23 mouse cellular contexts compared by ENCODE assay signal in genomic region chr2:118128313-118128712, GRCm38 (mm10).
"Had no signal": no experiment of that assay in that cellular context is flagged by ENCODE, and none has a peak within 500 bp of the region (broad histone marks: within the 10 kb centered on the region; RNA-seq: fewer than 3 reads in every experiment).

No protein-coding gene starts in this region.

- ATAC-seq: hindbrain, postnatal 0 days had no signal

- H3K9ac ChIP-seq: heart, embryonic 13.5 days; heart, embryonic 15.5 days; hindbrain, embryonic 13.5 days; hindbrain, embryonic 15.5 days; limb, embryonic 12.5 days; liver, embryonic 13.5 days had no signal

- H3K4me3 ChIP-seq: gastrocnemius, adult 2 months; heart, adult 2 months; heart, embryonic 13.5 days; heart, embryonic 15.5 days; hindbrain, embryonic 13.5 days; hindbrain, embryonic 15.5 days; layer of hippocampus, adult 2 months; left cerebral cortex, adult 2 months; limb, embryonic 10.5 days; limb, embryonic 12.5 days; liver, embryonic 13.5 days had no signal

- DNase-seq: gastrocnemius, adult 2 months; gastrocnemius, postnatal 10 days; gastrocnemius, postnatal 25 days; heart, adult 2 months; heart, postnatal 14 days; heart, postnatal 36 days; kidney, adult 18-20 months; kidney, adult 8-10 months; kidney, postnatal 14 days; kidney, postnatal 4 days; liver; liver, embryonic 13.5 days had no signal

- H3K27me3 ChIP-seq: heart, embryonic 13.5 days; heart, embryonic 15.5 days; hindbrain, embryonic 13.5 days; hindbrain, embryonic 15.5 days; limb, embryonic 12.5 days; liver, embryonic 13.5 days had no signal

- H3K9me3 ChIP-seq: heart, embryonic 13.5 days; heart, embryonic 15.5 days; hindbrain, embryonic 13.5 days; hindbrain, embryonic 15.5 days; limb, embryonic 10.5 days; limb, embryonic 12.5 days; liver, embryonic 13.5 days had no signal

- H3K4me1 ChIP-seq: heart, embryonic 13.5 days; heart, embryonic 15.5 days; hindbrain, embryonic 15.5 days; liver, embryonic 13.5 days had no signal

- H3K27ac ChIP-seq: gastrocnemius, adult 2 months; heart, adult 2 months; heart, embryonic 13.5 days; heart, embryonic 15.5 days; hindbrain, embryonic 13.5 days; hindbrain, embryonic 15.5 days; hindbrain, postnatal 0 days; layer of hippocampus, adult 2 months; left cerebral cortex, adult 2 months; limb, embryonic 10.5 days; limb, embryonic 12.5 days; liver, embryonic 13.5 days had no signal

- H3K36me3 ChIP-seq: hindbrain, embryonic 13.5 days; hindbrain, embryonic 15.5 days; liver, embryonic 13.5 days had no signal

- H3K4me2 ChIP-seq: heart, embryonic 11.5 days; heart, embryonic 13.5 days; heart, embryonic 15.5 days; hindbrain, embryonic 13.5 days; hindbrain, embryonic 15.5 days; limb, embryonic 12.5 days; liver, embryonic 11.5 days; liver, embryonic 13.5 days had no signal
